Mouse (Mus musculus) 416B (cell line): ENCODE data around the gene Thsd4.

ENCODE experiments used
- DNase-seq: peaks from one replicate; pipeline ENCODE4 v3.0.0; 2011; ENCODE audit warnings: low read depth

Gene Thsd4

DNA sequence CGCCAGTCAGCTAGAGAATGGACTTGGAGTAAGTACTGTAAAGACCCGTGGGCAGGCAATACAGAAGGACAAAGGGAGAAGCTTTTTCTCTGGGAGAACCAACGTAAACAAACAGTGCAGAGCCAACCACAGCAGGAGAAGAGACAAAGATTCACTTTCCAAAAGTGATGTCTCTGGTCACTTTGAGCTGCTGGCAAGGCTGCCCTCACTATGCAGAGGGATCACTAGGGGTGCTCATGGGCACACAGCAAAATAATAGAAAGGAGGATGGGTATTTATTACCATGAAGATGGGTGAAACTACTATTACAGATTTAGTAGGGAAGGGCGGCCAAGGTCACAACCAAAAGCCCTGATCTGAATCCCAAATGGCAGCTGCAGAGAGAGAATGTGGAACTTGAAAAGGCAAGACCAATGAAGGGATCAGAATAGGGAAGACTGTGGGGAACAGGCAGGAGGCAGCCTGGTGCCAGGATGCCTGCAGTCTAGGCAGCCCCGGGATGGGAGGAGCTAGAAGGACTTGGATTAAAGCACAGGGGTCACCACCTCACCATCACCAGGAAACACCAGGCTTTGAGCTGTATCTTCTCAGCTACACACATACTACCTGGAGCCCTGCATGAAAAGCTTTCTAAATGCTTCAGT, 450.1 kb downstream of the Thsd4 start:
- DNase-seq, result no peak

DNA sequence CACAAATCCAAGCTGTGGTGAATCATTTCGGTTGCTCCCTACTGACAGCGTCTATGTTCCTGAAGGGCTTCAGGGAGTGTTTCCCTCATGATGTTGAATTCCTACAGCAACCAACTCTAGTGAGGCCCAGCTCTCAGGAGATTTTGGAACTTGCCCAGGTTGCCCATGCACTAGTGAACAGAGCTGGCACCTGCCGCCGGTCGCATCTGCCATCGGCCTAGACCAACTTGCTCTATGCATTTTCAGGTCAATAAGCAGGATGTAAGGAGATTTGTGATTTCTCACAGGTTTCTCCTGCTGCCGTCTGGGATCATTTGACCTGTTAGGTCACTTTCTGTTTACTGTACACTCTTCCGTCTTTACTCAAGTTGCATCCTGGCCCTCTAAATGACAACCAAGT, 454.6 kb downstream of the Thsd4 start:
- DNase-seq, result no peak

DNA sequence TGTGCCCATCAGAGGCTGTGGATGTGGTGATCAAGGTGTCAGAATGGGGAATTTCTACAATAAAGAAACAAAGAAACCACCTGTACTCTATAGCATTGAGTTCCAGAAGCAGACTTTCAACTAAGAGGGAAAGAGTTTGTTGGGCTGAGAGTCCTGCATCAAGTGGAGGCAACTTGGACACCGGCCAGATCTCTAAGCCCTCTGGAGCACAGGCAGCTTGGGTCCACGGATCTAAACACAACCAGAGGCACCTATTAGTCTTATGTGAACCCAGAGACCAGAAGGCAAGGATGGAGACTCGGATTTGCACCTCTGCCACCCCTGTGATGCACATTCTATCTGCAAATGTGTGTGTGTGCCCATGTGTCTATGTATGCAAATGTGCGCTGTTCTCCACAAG, 456.7 kb downstream of the Thsd4 start:
- DNase-seq, result no peak

DNA sequence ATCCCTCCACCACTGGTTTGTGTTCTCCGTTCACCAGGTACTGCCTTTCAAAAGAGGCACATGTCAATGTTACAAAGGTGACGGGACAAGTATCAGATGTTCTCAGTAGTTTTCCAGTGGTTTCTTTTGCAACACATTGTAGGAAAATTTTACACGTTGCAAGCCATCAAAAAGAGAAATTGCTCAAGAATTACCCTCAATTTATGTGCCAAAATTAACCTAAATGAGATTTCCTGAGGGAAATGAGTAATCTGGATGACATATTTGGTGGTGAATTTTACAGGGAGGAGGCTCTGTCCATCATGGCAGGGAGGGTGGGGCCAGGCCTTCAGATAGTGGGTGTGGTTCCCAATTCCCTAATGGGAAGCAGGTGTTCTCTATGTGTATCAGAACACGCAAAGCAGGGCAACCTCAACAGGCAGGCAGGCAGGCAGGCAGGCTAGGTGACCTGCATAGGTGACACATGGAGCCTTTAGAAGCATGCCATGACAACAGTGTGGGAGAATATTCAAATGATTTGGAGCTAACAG, 458.6 kb downstream of the Thsd4 start:
- DNase-seq, result peak; percentile 90

DNA sequence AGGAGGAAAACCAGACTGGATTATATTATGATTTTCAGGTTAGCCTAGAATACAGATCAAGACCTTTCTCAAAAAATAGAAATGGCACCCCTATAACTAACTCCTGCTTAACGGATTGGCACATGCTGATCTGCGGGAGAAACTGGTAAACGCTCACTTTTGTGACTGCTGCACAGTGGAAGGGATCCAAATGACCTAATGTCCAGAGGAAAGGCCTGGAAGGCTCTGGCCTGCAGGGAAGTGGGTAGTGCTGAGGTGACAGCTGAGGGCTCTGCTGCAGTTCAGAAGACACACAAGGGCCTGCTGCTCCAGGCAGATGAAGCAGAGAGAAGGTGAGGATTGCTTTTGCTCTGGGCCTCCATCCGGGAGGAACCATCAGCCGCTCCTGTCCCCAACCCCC, 465.7 kb downstream of the Thsd4 start:
- DNase-seq, result no peak

DNA sequence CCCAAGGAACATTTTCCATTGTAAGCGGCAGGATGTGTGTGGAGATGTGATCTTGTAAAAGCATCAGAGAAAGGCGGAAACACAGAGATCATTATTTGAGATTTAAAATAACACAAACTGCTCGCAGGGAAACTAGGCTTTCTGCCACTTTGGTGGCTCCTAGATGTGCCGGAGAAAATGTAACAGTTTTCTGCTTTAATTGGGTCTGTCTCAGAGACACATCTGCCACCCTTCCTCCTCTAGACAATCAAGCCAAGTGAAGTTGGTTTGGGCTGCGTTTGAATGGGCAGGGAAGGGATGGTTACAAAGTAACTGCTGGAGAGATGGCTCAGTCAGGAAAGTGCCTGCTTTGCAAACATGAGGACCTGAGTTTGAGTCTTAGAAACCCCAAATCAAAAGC, 466.9 kb downstream of the Thsd4 start:
- no peak for DNase-seq

DNA sequence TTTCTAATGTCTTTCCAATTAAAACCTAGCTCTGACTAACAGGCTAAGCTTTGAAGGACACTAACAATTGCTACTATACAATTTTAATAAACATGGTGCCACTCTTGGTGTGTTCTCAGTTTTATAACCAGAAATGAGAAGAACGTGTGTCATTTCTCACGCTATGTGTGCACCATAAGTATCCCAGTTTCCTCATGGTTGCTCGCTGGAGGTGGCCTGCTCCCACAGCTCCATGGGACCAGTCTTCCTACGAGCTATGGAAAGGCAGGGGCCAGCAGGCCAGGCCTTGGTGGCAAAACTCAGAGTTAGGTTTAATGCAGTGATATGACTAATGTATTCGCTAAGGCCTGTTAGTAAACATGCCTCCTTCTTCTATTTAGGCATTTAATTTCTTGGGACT, 468.7 kb downstream of the Thsd4 start:
- DNase-seq, result no peak

DNA sequence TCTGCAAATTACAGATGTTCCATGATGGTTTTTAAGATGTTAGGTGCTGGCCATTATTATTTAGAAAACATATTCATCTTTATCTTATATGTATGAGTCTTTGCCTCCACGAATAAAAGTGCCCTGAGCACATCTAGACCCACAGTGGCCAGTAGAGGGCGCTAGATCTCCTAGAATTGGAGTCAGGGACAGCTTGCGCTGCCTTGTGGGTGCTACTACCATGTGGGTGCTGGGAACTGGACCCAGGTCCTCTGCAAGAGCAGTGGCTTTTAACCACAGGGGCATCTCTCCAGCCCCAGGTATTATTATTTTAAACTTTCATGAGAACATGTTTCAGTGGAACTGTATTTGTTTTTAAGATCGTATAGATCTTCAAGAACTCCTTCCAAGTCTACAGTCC, 469.4 kb downstream of the Thsd4 start:
- peak; percentile 38 for DNase-seq

DNA sequence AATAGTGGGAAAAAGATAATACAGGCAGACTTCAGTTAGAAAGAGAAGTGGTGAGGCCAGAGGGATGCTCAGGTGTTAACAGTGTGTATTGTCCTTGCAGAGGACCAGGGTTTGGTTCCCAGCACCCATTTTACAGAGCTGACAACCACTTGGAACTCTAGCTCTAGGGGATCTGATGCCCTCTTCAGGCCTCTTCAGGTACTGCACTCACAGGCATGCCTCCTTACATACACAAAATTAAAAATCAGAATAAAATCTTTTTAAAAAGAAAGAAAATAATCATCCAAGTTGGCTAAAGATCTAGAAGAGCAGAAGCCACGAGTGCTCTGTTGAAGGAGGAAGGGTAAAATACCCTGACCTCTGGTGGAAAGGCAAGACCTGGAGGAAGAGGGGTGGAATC, 478.7 kb downstream of the Thsd4 start:
- DNase-seq, result no peak

DNA sequence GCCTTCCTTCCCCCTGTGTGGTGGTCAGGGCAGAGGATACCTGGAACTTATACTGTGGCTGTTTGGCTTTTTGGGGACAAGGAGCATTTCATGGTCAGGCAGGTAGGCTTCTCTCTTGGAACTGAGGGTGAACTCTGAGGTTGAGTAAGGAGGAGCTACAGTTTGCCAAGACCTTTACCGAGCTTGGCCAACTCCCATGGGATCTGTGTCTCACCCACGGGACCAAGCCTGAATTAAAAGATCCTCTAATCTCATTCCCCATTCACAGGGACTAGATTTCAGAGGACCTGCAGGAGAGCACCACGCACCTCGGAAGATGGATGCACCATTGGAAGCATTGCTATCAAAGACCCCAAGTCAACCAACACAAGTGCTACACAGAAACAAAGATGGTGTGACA, 487.0 kb downstream of the Thsd4 start:
- DNase-seq, result no peak

DNA sequence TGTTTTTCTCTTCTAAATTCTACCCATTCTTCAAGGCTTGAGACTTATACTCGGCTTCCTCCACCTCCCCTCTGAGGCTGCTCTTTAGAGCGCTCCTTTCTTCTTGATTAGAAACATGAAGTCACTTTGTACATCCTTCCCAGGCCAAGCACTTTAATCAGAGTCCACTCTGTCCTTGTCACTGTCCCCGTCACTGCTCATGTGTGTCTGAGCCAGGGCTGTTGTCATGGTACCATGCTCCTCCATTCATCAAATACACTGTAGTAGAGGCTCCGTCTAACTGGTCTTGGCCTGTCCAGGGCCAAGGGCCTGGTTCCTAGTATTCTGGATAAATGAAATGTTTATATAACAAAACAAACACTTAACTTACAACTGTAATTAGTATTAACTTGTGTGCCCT, 494.6 kb downstream of the Thsd4 start:
- DNase-seq, result no peak

DNA sequence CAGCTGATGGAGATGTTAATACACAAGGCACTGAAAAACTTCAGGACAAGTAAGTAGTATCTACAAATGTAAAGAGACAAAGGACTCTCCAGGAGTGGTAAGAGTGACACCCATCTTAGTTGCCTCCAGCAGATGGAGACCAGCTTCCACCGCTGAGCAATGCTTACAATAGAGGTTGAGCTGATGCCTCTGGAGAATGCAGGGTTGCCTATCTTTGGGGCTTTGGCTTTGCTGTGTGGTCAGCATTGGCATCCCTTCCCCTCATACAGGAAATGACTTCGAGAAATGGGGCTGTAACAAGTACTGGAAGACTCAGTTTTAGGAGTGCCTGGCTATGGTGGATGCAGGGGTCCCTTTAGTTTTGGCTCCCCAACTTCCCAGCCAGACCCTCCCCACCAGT, 495.1 kb downstream of the Thsd4 start:
- DNase-seq, result peak; percentile 56

DNA sequence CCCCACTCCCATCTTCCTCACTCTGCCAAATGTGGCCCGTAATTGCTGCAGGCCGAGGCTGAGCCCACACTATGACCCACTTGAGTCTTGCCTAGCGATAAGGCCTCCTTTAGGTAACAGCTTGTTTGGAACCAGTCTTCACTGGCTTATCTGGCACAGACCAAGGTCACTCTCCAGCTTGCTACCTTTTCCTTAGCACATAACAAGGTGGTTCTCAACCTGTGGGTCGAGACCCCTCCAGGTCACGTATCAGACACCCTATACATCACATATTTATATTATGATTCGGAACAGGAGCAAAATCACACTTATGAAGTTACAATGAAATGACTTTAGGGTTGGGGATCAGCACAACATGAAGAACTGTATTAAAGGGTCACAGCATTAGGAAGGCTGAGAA, 495.9 kb downstream of the Thsd4 start:
- DNase-seq, result no peak

DNA sequence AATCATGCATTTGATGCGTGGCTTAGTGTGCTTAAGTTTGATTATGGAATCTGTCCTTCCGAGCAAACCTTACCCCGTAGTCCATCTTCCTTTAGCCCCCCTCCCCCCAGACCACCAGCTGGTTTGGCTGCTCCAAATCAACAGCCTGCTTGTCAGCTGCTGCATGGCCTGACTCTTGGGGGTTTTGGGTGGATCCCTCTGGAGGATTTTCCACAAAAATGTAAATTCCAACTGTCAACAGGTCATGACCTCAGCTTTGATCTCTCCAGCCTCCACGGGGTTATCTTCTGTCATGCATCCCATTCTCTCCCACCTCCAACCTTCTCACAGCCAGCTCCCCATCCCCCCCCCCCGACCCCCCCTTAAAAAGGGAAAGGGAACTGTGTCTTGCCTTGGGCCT, 496.9 kb downstream of the Thsd4 start:
- DNase-seq, result no peak

DNA sequence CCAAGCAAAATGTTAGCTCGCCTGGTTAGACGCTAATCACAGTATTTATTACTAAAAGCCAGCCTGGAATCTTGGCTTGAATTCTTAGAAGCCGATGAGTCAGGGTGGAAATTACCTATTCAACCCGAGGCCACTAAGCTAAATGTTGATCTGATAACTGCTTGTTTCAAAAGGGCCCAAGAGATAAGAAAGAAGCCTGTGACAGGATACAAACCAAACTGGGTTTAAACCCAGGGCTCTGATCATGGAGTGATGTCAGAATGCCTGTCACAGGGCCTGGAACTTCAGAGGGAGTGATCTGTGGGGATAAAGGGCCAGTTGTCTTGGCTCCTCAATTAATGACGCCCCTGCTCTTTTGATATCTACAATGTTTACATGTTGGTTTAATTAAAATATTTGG, 497.3 kb downstream of the Thsd4 start:
- peak; percentile 21 for DNase-seq

DNA sequence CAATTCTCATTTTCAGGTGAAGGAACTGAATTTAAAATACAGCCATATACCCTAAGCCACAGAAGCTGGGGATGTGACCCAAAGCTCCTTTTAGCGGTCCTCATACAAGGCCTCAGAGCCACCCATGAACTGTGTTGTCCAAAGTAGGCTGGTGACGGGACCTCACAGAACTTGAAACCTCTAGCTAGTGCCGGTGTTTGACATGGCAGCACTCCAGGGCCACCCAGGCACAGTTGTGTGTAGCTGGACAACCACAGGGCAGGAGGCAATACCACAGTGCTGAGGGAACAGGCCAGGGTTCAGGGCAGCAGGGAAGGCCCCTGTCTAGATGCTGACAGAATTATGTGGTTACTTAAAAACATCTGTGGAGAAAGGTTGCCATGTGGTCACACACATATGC, 499.5 kb downstream of the Thsd4 start:
- no peak for DNase-seq

DNA sequence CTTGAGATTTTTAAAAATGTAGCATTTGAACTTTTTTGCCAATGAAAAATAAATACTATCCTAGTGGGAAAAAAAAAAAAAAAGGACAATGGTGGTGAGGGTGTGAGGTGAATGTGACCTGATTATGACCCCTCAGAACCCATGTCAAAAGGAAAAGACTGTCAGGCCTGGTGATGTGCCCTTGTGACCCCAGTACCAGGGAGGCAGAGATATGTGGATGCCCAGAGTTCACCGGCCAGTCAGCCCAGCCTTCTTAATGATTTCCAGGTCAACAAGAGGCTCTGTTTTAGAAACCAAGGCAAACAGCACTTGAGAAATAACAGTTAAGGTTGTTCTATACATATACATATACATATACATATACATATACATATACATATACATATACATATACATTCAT, 501.4 kb downstream of the Thsd4 start:
- DNase-seq, result no peak

DNA sequence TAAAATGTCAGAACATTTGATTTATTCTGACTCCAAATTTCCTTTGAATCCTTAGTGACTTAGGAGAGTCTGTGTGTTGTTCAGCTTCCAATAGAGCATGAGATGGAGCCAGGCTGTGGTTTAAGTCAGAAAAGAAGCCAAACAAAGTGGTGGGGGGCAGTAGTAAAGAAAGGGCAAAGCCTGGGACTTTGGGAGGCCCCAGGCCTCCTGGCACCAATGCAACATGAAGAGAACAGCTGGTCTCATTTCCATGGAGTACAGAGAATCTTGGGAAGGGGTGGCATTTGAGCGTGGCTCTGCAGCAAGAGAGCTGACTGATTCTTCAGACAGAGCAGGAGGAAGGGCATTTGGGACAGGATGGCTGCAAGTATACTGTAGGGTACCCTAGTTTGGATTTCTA, 511.6 kb downstream of the Thsd4 start:
- DNase-seq, result no peak

DNA sequence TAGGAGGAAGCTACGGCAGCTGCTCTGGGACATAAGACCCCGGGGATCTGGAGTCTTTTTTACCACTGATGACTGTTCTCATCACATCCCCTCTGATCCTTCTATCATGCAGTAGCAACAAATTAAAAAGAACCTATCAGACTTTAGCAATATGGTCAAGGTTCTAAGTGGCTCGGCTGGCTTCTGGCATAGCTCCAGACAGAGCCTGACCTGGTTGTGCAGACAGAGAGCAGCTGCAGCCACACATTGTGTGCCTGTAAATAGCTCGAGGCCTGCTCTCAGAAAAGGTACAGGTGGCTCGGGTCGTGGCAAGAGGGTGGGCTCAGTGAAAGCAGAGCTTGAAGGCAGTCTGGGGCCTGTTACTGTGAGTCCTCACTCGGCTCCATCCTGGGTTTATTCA, 512.9 kb downstream of the Thsd4 start:
- no peak for DNase-seq

DNA sequence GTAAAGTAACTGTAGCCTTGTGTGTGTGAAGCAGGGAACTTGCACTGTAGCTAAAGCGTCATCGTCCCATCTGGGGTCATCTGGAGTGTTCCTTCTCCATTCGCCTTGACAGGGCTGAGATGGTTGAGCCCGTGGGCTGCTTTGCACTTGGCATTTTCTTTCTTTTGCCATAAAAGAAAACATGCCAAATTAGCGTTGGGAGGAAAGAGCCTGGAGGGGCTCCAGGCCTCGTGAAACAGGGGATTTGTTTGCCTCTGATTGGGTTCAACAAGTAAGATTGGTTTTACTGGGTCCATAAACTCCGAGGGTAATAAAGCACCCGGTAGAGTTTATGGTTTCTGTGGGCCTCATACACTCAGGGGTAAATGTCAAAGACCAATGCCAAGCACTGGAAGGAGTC, 519.5 kb downstream of the Thsd4 start:
- no peak for DNase-seq

DNA sequence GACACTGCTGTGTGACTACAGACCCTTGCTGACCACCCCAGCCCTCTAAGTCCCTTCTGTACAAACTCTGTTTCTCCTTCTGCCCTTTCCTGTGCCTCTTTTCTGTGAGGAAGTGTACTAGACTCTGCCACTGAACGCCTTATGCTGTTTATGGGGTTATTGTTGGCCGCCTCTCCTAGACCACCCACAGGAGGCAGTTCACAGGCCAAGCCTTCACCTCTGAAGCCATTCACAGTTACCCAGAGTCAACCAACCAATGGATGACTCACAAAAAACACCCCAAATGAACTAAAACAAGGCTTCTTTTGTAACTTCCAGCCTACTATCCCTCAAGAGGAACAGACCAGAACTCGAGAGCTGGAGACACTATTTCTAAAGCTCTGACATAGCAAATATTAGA, 520.4 kb downstream of the Thsd4 start:
- DNase-seq, result no peak

DNA sequence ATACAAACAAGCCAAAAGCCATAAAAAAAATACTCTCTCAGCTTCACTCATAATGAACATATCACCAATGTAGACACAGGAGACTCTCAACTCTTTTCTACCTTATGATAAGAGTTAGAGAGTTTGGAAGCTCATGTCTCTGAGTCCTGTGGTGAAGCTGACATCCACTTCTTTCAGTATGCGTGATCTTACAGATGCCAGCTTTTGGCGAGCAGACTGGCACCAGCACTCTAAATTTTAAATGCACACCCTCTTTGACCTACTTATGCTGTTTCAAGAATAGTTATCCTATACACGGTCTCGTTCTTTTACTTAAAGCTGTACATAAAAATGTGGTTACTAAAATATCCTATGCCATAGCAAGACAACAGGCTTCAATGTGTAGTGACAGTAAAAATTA, 524.1 kb downstream of the Thsd4 start:
- no peak for DNase-seq

DNA sequence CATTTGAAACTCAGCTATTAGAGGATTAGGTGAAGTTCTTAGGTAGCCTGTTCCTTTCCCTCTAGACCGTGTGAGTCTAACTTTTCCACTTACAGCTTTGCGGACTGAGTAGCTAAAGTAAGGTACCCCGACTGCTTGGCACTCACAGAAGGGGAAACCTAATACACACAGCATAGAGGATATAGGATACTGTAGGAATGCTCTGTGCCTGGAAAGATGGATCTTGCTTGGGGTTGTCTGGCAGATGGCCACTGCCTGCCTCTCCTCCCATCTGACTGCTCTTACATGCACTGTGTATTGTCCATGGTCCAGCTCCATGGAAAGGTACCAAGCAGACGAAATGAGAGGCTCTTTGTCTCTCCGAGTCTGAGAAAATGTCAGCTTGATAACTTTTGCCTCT, 530.4 kb downstream of the Thsd4 start:
- DNase-seq, result no peak

DNA sequence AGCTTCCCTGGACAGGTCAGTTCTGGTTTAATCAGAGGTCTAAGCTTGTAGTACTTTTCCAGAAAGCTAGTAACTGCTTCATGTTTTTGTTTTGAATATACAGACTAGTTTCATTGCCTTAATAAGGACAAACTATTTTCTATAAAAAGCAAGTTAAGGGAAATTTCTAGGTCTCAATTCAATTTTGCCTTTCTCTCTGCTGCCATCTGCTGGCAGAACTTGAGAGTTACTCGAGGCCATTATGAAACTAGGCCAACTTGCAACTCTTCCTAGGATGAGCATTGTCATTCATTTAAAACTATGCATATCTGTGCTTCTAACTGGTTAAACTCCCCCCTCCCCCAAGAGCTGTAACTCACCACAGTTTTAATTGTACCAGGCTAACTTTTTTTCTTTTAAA, 532.0 kb downstream of the Thsd4 start:
- peak; percentile 72 for DNase-seq
